ENCODE assay signal across 23 mouse cellular contexts in the genomic region with DNA sequence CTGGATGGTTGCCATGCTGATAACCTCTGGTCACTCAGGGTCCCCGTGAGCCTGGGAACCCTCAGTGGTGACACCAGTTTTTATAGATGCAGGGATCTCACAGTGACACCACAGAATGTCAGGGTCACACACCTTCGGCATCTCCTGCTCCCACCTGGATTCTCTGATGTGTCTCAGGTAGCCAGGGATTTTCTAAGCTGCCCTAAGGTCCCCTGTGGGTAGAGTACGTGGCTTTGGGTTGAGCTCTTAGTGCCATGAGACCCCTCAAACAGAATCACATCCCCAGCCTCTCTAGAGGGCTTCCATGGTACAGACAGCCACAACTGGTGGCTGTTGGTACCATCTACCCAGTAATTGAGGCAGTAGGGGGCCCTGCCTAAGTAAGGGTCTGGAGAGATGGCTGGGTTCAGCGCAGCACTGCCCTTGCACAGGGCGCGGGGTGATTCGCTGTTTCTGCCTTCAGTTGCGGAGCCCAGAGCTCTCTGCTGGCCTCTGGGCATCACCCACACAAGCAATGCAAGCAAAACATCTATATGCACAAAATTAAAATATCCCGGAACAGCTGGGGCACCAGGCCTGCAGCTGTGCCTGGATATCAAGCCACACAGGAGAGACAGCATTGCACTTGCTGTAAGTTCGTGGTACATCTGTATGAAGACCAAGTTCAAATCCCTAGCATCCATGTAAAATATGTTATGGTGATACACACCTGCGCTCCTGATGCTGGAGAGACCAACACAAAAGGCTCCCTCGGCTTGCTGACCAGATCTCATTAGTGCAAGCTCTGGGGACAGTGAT. TPM values are rescaled to one million over a fixed set of nuclear protein-coding genes. Genes with fewer than 3 reads are reported as not detected.
"Had no signal": no experiment of that assay in that cellular context is flagged by ENCODE, and none has a peak within 500 bp of the region (broad histone marks: within the 10 kb centered on the region; RNA-seq: fewer than 3 reads in every experiment).

No protein-coding gene starts in this region.

- DNase-seq: kidney, adult 9 months; kidney, postnatal 14 days; kidney, postnatal 4 days; left cerebral cortex, postnatal 4 days; lung, adult 18-20 months; lung, postnatal 14 days; retina, postnatal 1 day; right cerebral cortex, postnatal 25 days; spleen, adult 18-20 months; thymus, postnatal 36 days had no signal

- H3K4me3 ChIP-seq: limb, embryonic 12.5 days; limb, embryonic 15.5 days; lung, embryonic 15.5 days; midbrain, embryonic 15.5 days; neural tube, embryonic 12.5 days; stomach, embryonic 15.5 days had no signal

- H3K27ac ChIP-seq: limb, embryonic 12.5 days; limb, embryonic 15.5 days; liver, embryonic 14.5 days; lung, embryonic 15.5 days; midbrain, embryonic 15.5 days; neural tube, embryonic 12.5 days; stomach, embryonic 15.5 days had no signal

- H3K9me3 ChIP-seq: limb, embryonic 12.5 days; limb, embryonic 15.5 days; lung, embryonic 15.5 days; midbrain, embryonic 15.5 days; neural tube, embryonic 12.5 days; stomach, embryonic 15.5 days had no signal

- H3K9ac ChIP-seq: limb, embryonic 12.5 days; limb, embryonic 15.5 days; liver, embryonic 14.5 days; lung, embryonic 15.5 days; midbrain, embryonic 15.5 days; neural tube, embryonic 12.5 days; stomach, embryonic 15.5 days had no signal

- H3K4me2 ChIP-seq: limb, embryonic 12.5 days; limb, embryonic 15.5 days; liver, embryonic 11.5 days; lung, embryonic 15.5 days; midbrain, embryonic 11.5 days; midbrain, embryonic 15.5 days; neural tube, embryonic 12.5 days; stomach, embryonic 15.5 days had no signal

- H3K36me3 ChIP-seq: limb, embryonic 12.5 days; limb, embryonic 15.5 days; lung, embryonic 15.5 days; midbrain, embryonic 15.5 days; neural tube, embryonic 12.5 days; stomach, embryonic 15.5 days had no signal

- ATAC-seq: midbrain, embryonic 15.5 days had no signal

RNA-seq across cellular contexts. Expression of gene Atcay, which starts 6.0 kb away (rescaled TPM):
- total RNA-seq: megakaryocyte progenitor cell, adult 5-6 weeks; megakaryocyte-erythroid progenitor cell, adult 5-6 weeks; monocyte, adult 5-6 weeks; neutrophil, adult 5-6 weeks had no signal
- polyA plus RNA-seq: liver, embryonic 11.5 days had no signal
